Mouse (Mus musculus): ENCODE measurements at regions not wholly inside any gene's neighbourhood (a gene's known extent, or its start where the extent isn't known, plus 50 kb on each side); places are given as distances from the start of the nearest gene placed in this dataset.

DNA sequence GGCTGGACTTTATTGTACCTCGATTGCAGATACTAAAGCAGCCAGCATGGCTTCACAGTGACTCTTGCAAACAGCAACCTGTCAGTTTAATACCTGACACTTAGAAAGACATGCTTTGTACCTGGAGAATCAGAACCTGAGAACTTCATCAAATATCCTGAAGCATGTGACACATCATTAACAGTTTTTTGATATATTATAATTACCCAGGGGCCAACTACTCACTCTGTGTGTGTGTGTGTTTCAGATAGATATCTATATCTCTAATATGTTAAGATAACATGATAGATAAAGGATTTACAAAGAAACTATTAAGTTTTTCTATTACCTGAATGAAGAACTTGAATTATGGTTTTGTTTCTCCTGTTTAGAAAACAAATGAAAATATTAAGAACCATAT is 254.5 kb downstream of the Plk2 start:
- ATAC-seq (ENCODE audit: insufficient number of reproducible peaks, insufficient read depth, low FRiP score, low TSS enrichment): no peak
- 76% methylated on average over 1 of the region's 1 CpGs for WGBS
- no peaks in the 10 kb centered on the region for H3K27me3 ChIP-seq

DNA sequence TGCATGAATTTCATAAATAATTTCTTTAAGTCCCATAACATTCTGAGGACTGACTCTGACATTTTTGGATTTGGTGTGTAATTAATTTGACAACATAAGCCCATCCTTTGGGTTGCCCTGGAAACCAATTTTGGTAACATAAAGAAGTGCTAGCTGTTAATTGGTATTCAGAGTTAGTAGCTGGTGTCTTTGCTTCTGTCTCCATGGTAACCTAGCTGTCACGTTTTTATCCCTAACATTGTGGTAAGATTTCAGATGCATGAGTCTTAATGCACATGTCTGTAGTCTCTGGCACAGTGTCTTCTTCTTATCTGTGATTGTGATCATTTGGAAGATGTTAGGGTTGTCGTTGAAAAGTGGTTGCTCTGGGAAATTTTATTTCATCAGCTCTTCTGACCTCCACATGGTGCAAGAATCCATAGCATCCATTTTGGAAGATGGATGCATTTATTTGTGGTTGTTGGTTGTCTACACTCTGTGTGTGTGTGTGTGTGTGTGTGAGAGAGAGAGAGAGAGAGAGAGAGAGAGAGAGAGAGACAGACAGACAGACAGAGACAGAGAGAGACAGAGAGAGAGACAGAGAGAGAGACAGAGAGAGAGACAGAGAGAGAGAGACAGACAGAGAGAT is 255.1 kb downstream of the Plk2 start:
- Histone ChIP-seq H3K4me3 (no peak overlapping the region), H3K27me3 (no peaks in the 10 kb centered on the region), H3K9me3 (no peaks in the 10 kb centered on the region), H3K4me1 (no peaks in the 10 kb centered on the region), H3K36me3 (no peaks in the 10 kb centered on the region), H3K9ac (no peak overlapping the region), H3K27ac (no peak overlapping the region), H3K4me2 (replicated peaks) (no peak overlapping the region)
- ATAC-seq (ENCODE audit: insufficient number of reproducible peaks, insufficient read depth, low FRiP score, low TSS enrichment): no peak
- 52% methylated on average over 2 of the region's 2 CpGs for WGBS

More for the DNA sequence above, 254.5 kb downstream of the Plk2 start:
- Histone ChIP-seq H3K27ac (no peak overlapping the region), H3K9me3 (no peaks in the 10 kb centered on the region), H3K9ac (no peak overlapping the region), H3K4me3 (no peak overlapping the region), H3K4me1 (no peaks in the 10 kb centered on the region), H3K36me3 (no peaks in the 10 kb centered on the region), H3K4me2 (replicated peaks) (no peak overlapping the region)

DNA sequence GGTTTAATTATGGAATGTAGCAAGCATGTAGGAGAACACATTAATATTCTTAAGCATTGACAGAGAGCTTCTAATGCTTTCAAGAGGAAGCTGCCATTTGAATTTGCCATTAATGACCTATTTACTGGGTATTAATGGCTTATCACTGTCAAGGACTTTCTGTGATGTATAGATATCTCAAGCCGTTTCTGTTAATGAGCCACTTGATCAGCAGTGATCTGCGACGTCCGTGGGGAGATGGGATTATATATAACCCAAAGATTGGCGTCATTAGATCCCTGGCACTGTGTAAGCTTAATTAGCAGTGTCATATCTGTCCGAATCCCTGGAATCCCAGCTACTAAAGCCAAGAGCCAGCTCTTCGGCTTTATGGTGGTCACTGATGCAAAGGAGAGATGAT is 257.4 kb downstream of the Plk2 start:
- Histone ChIP-seq H3K9ac (no peak overlapping the region), H3K27me3 (no peaks in the 10 kb centered on the region), H3K4me3 (no peak overlapping the region), H3K36me3 (no peaks in the 10 kb centered on the region), H3K4me1 (no peaks in the 10 kb centered on the region), H3K9me3 (no peaks in the 10 kb centered on the region), H3K4me2 (replicated peaks) (no peak overlapping the region), H3K27ac (no peak overlapping the region)
- no peak for ATAC-seq (ENCODE audit: insufficient number of reproducible peaks, insufficient read depth, low FRiP score, low TSS enrichment)
- WGBS: 74% methylated on average over 7 of the region's 7 CpGs

DNA sequence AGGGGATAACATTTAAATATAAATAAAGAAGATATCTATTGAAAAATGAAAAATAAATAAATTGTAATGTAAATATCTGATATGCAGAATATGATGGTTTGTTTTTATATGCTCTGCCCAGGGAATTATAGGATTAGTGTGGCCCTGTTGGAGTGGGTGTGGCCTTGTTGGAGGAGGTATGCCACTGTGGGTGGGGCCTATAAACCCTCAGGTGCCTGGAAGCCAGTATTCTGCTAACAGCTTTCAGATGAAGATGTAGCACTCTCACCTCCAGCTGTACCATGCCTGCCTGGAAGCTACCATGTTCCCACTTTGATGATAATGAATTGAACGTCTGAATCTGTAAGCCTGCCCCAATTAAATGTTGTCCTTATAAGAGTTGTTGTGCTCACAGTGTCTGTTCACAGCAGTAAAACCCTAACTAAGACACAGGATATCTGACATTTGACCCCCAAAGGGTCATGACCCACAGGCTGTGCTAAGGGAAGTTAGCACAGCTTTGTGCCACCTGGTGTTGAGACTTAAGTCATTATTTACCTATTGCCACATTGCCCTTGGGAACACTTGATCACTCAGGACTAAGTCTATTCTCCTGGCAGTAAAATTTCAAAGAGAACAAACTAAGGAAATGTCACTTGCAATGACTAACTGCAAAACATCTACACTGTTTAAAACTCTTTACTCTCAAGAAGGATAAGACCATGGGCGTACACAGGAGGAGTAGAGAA is 270.4 kb downstream of the Plk2 start:
- Histone ChIP-seq H3K4me1 (0 out of 2 replicates have a peak, but pooled peaks cover 5% of the 10 kb centered on the region), H3K4me3 (no peak overlapping the region), H3K27ac (no peak overlapping the region), H3K4me2 (replicated peaks) (no peak overlapping the region), H3K9me3 (no peaks in the 10 kb centered on the region), H3K9ac (no peak overlapping the region), H3K27me3 (no peaks in the 10 kb centered on the region), H3K36me3 (no peaks in the 10 kb centered on the region)
- ATAC-seq (ENCODE audit: insufficient number of reproducible peaks, insufficient read depth, low FRiP score, low TSS enrichment): no peak
- 41% methylated on average over 2 of the region's 2 CpGs for WGBS

DNA sequence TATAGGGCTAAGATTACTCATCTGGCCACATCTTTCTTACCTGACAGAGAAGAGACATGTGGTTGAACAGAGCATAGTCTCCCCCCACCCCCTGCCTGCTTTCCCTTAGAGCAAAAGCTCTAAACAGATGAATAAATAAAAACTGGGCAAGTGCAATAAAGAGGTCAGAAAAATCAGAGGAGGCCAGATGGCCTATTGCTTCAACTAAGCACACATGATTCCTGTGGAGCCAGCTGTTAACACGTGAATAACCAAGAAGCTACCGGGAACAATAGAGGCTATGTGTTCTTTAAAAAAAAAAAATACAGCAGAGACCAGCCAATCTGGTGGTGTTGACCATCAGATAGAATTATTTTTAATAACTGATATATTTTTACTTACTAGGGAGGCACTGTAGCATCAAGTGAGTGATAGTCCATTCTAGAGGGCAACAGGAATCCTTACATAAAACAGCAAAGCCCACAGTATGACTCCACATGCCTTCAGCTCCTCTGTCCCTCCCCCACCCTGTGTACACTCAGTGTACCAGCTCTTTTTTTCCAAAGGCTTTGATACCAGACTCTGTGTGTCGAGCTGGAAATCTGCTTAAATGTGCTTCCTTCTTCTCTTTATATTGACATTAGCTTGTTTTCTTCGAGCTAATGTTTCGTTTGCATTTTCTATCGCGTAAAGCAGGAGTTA is 272.6 kb downstream of the Plk2 start:
- Histone ChIP-seq H3K36me3 (no peaks in the 10 kb centered on the region), H3K4me1 (0 out of 2 replicates have a peak, but pooled peaks cover 5% of the 10 kb centered on the region), H3K4me2 (replicated peaks) (no peak overlapping the region), H3K9me3 (no peaks in the 10 kb centered on the region), H3K27ac (no peak overlapping the region), H3K27me3 (no peaks in the 10 kb centered on the region), H3K4me3 (no peak overlapping the region), H3K9ac (no peak overlapping the region)
- 57% methylated on average over 7 of the region's 7 CpGs for WGBS
- ATAC-seq (ENCODE audit: insufficient number of reproducible peaks, insufficient read depth, low FRiP score, low TSS enrichment): no peak

DNA sequence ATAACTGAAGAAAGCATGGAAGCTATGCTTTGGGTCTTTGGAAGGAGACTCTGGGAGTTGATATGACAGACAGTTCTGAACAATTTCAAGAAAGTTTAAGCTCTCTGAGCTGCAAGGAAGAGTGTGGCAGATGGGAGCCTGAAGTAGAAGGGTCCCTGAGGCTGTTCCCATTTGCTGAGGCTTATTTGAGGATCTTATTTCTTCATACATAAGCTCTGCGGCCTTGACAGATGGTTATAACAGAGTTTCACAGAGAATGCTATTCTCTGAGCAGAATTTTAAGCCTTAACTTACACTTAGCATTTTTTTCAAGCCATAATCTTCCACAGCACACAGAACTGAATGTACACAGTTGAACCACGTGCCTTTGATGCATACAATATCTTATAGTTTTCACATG is 278.7 kb downstream of the Plk2 start:
- WGBS: 54% methylated on average over 2 of the region's 2 CpGs
- Histone ChIP-seq H3K4me2 (replicated peaks) (no peak overlapping the region), H3K9me3 (no peaks in the 10 kb centered on the region), H3K4me1 (no peaks in the 10 kb centered on the region), H3K36me3 (no peaks in the 10 kb centered on the region), H3K9ac (no peak overlapping the region), H3K27ac (no peak overlapping the region), H3K4me3 (no peak overlapping the region), H3K27me3 (no peaks in the 10 kb centered on the region)
- no peak for ATAC-seq (ENCODE audit: insufficient number of reproducible peaks, insufficient read depth, low FRiP score, low TSS enrichment)

DNA sequence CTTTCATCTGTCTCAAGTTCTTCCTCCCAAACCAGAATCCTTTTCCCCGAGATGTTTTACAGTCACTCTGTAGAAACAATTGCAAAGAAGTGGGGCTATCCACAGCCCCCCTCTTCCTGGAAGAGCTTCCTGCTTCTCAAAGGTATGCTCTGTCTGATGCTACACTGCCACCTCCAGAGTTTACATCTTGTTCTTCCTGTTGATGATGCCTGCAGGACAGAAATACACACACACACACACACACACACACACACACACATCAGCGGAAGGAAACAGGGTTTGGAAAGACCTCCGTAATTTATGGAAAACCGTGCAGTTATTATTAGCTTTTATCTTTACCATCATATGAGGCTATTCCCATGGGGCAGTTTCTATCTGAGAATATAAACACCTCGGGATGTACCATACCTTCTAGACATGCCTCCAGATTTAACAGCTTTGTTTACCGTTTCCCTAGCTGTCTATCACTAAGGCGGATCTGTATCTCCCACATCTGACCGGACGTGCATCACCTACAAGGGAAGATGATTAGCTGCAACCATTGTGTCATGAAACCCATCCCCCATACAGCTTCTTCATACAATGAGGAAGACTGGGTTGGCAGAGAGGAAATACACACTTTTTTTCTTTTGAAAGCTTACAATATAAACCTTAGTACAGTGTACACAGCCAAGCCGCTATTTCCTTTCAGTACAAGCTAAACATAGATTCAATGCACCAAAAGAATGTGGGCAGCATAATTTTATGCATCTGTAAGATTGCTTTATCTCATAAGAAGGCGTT is 288.6 kb downstream of the Plk2 start:
- Histone ChIP-seq H3K36me3 (no peaks in the 10 kb centered on the region), H3K27ac (no peak overlapping the region), H3K4me2 (replicated peaks) (no peak overlapping the region), H3K9ac (no peak overlapping the region), H3K9me3 (no peaks in the 10 kb centered on the region), H3K4me1 (no peaks in the 10 kb centered on the region), H3K4me3 (no peak overlapping the region), H3K27me3 (no peaks in the 10 kb centered on the region)
- no peak for ATAC-seq (ENCODE audit: insufficient number of reproducible peaks, insufficient read depth, low FRiP score, low TSS enrichment)
- 80% methylated on average over 11 of the region's 11 CpGs for WGBS

DNA sequence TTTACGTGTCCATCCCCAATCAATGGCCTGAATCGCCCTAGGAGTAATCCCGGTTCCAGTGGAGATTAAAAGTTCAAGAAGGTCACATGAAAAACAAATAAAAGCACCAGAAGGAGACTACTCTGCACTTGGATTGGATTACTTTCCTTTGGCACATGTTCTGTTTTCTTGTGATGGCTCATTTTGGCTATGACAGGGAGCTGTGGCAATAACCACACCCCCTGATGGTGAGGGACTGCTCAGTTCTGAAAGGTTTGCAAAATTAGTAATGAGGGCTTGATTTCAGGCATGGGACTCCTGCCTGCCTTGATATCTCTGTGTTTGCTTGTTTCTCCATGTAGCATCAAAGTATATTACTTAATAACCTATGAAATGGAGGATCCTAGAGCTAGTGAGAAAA is 293.9 kb downstream of the Plk2 start:
- no peak overlapping the region for H3K4me3 ChIP-seq
- WGBS: 35% methylated on average over 3 of the region's 3 CpGs
- H3K27ac ChIP-seq: no peak overlapping the region
- no peaks in the 10 kb centered on the region for H3K27me3 ChIP-seq
- no peak for ATAC-seq (ENCODE audit: insufficient number of reproducible peaks, insufficient read depth, low FRiP score, low TSS enrichment)
- no peaks in the 10 kb centered on the region for H3K9me3 ChIP-seq
- no peaks in the 10 kb centered on the region for H3K36me3 ChIP-seq
- no peak overlapping the region for H3K9ac ChIP-seq
- no peak overlapping the region for H3K4me2 ChIP-seq (replicated peaks)
- H3K4me1 ChIP-seq: no peaks in the 10 kb centered on the region

DNA sequence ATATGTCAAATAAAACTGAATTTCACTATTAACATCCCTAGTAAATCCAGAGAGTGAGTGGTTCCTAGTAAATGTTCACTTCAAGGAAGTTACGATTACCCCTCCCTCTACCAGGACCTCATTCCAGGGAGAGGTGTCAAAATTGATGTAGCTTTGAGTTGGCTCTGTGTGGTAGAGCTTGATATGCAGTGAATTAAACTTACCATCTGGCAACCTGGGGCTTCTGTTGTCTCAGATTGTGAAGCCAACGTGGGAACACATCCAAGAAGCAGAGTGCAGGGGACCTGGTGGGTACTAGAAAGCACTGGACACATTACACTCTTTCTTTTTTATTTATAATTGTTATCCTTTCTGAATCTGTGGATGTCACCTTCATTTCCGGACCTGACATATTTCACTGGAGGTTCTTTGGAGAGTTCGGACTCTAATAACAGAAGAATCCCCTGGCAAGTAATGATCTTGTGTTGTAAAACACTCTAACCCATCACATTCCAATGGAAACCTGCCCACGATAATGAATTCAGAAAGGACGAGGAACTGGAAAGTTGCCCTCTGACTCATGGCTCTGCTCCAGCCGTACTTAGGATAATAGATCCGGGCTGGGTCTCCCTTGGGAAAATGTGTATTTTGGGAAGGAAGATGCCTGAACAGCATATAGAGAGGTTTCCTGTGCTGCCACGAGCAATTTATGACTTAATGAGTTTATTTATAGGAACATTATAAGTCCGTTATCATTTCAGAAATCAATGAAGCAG is 295.8 kb downstream of the Plk2 start:
- Histone ChIP-seq H3K4me1 (no peaks in the 10 kb centered on the region), H3K4me2 (replicated peaks) (no peak overlapping the region), H3K36me3 (no peaks in the 10 kb centered on the region), H3K9ac (no peak overlapping the region), H3K27ac (no peak overlapping the region), H3K4me3 (no peak overlapping the region), H3K27me3 (no peaks in the 10 kb centered on the region), H3K9me3 (no peaks in the 10 kb centered on the region)
- no peak for ATAC-seq (ENCODE audit: insufficient number of reproducible peaks, insufficient read depth, low FRiP score, low TSS enrichment)
- WGBS: 42% methylated on average over 10 of the region's 10 CpGs

DNA sequence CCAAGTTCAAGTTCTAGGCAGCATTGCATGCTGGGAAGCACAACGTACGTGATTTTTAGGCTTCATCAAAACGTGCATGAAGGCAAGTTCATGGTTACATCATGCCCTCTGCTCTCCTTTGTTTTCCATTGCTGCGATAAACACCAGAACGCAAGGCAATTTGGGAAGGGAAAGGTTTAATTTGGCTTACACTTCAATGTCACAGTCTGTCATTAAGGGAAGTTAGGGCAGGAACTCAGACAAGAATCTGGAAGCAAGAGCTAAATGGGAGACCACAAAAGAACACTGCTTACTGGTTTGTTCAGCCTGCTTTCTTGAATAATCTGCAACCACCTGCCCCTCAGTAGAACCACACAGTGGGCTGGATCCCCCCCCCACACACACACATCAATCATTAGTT is 297.9 kb downstream of the Plk2 start:
- no peaks in the 10 kb centered on the region for H3K4me1 ChIP-seq
- H3K9me3 ChIP-seq: no peaks in the 10 kb centered on the region
- ATAC-seq (ENCODE audit: insufficient number of reproducible peaks, insufficient read depth, low FRiP score, low TSS enrichment): no peak
- H3K36me3 ChIP-seq: no peaks in the 10 kb centered on the region
- 85% methylated on average over 5 of the region's 5 CpGs for WGBS
- H3K4me3 ChIP-seq: no peak overlapping the region
- no peak overlapping the region for H3K4me2 ChIP-seq (replicated peaks)
- no peaks in the 10 kb centered on the region for H3K27me3 ChIP-seq
- no peak overlapping the region for H3K9ac ChIP-seq
- H3K27ac ChIP-seq: no peak overlapping the region

DNA sequence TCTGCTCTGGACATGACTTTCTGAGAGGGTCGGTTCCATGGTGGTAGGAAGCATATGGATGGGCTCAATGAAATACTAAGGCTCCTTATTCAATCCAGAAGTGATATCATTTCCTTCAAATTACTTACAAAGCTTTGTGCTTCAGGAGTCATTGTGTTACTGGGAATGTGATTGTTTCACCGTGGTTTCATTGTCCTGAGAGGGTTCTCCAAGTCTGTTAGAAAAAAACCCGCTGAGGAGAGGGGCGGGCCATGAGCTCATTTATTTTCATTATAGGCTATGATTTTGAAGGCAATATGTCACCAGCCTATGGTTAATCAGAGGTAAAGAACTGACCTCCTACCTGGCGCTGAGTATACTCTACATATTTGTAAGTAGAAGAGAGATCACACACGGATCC is 300.0 kb downstream of the Plk2 start:
- Histone ChIP-seq H3K4me3 (no peak overlapping the region), H3K36me3 (no peaks in the 10 kb centered on the region), H3K27ac (no peak overlapping the region), H3K9me3 (no peaks in the 10 kb centered on the region), H3K4me1 (no peaks in the 10 kb centered on the region), H3K27me3 (no peaks in the 10 kb centered on the region), H3K9ac (no peak overlapping the region), H3K4me2 (replicated peaks) (no peak overlapping the region)
- 62% methylated on average over 6 of the region's 6 CpGs for WGBS
- ATAC-seq (ENCODE audit: insufficient number of reproducible peaks, insufficient read depth, low FRiP score, low TSS enrichment): no peak

Data from embryonic facial prominence, embryonic 12.5 days (tissue).